Mouse (Mus musculus): ENCODE measurements around the gene Sh3rf3. TPM values are rescaled to one million over a fixed set of nuclear protein-coding genes. Genes with fewer than 3 reads are reported as not detected.
A peak's percentile ranks its signal among the peaks of the same experiment; 100 is the strongest.
"Not testable (repeated sequence)": the region's sequence is repeated elsewhere in the genome, so short reads cannot be mapped to it uniquely, and the experiment has no call there.

Gene Sh3rf3
- total RNA-seq, 2 experiments from 2014 or later = 2.6 to 3.2 TPM

DNA sequence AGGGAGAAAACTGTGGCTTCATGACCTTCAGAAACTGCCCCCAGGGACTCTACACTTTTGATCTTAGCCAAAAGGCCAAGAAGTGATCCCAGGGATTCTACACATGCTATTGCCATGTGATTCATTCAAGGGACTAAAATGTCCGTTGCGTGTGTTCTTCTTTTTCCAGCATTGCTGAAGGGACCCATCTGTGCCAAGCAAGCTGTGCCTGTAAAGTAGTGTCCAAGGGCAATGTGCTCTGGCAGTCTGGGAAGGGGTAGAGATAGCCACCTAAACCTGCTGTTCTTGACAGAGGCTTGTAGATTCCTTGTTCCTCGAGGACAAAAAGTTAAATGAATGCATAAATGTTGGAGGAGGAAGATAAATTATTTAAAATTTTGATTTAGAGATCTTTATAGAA lies 178.5 kb downstream of the Sh3rf3 start:
- DNase-seq = no peak

DNA sequence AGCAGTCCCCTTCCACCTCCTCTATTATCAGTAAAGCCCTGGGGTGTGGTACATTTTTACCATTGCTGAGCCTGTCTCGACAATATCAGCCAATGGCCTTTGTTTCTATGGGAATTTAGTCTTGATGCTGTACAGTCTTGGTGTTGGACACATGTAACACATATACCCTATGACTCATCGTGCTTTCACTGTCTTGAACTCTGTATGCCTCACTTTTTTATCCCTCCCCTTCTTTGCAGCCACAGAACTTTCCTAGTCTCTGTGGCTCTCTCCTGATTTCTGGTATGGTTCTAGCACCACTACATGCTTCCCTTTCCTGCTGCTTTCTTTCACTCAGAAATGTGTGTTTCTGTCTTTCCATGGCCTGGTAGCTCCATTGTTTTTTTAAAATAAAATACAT lies 181.6 kb downstream of the Sh3rf3 start:
- DNase-seq = no peak

DNA sequence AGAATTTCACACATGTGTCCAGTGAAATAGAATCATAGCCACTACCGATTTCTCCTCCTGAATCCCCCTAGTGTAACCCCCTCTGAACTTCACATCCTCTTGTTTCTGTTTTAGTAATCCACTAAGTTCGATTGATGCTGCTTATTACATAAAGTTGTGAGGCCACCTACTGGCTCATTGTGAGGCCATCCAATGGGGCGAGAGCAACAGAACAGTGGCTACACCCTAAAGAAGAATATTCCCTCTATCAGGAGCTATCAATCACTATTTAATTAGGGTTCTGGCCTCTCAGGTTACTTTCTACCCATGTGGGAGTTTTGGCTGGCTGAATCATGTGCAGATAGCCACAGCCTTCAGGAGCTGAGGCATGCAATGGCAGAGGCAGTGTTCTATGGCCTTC lies 182.0 kb downstream of the Sh3rf3 start:
- no peak for DNase-seq

DNA sequence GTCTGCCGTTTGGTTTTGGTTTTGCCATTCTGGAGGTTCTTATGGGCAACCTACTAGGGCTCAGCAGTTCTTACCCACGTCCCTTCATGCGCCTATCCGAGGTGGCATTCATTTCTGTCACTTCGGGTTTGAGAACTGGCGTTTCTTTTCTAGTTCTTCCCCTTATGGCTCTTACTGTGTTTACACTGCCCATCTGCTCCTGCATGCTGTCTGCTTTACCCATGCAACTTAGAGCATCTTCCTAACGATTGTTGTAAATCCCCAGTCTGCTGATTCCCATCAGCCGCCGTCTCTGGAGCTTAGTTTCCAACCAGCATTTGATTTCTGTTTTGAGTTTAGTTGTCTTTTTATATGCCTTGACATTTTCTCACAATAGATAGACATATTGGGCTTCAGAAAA lies 189.2 kb downstream of the Sh3rf3 start:
- DNase-seq = no peak

DNA sequence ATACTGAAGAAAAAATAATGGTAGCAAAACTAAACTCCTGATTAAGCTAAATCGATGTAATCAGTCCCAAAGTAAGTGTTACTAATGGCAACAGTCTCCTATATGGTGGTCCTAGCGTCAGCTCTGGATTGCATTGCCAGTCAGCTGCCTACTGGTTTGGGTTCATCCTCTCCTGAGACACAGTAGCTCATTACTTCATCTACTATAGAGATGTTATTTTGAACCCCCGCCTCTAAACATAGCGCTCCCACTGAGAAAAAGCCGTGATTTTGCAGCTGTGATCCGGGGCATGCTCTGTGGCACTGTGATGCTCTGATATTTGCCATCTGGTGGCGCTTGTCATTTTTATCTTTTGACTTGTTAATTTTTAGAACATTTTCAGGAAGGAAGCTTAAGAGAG lies 198.3 kb downstream of the Sh3rf3 start:
- DNase-seq = no peak

DNA sequence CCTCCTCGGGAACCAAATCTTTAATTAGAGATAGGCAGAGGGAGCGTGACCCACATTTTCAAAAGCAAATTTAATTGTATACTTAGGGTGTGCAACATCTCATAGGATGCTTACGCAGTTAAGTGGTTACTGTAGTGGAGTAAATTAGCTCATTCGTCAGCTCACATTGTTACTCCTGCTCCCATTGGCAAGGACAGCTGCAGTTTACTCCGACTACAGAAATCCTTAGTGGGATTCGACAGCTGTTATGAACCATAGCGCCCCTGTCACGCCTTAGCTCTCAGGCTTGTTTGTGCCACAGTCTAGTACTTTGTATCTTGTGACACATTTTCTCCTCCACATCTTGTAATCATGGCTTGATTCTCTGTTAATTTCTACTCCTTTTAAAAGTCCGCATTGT lies 200.5 kb downstream of the Sh3rf3 start:
- no peak for DNase-seq

DNA sequence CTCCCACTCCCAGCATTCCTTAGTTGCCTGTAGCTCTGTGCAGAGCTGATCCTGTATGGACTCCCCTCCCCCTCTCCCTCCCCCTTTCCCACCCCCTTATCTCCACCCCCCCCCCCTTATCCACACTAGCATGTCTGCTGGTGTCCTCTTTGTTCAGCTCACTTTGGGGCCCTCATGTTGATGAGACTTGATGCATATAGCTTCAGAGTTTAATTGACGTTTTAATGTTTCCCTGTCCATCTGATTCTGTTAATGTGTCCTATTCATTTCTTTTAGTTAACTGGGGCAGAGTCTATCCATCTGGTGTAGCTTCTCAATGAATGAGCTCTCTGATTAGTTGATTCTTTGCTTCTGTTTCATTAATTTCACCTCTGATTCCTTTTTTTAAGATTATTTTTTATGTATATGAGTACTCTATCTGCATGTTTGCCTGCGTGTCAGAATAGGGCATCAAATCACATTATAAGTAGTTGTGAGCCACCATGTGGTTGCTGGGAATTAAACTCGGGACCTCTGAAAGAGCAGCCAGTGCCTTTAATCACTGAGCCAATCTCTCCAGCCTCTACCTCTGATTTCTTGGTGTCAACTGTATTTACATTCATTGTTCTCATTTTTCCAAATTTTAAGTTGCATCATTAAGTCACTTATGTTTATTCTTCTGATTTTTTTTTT lies 206.3 kb downstream of the Sh3rf3 start:
- DNase-seq = no peak

DNA sequence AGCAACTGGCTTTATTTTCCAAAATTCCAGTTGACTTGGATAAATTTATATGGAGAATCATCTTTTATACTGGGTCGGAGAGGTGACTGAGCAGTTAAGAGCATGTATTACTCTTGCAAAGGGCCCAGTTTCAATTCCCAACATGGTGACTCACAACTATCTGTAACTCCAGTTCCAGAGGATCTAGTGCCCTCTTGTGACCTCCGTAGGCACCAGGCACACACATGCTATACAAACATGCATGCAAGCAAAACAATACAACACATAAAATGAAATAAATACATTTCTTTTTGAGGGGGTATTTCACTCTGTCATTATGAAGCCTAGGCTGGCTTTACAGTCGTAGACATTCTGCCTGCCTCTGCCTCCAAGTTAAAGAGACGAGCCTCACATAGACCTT lies 237.3 kb downstream of the Sh3rf3 start:
- no peak for DNase-seq

DNA sequence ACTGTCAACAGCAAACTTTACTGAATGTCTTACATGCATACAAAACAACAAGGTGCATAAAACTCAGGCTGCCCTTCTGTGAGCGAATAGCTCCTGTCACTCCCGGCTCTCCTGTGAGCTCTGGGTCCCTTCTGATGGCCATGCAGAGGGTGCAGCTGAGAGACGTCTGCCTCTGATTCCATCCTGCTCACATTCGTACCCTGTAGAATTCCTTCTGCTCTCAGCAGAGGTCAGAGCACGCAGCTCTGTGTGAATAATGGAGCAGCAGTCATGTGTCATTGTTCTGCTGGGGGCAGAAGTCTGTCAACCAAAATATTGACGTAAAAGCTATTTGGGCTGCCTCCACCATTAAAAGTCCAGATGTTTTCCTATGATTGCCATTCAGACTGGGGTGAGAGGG lies 243.1 kb downstream of the Sh3rf3 start:
- no peak for DNase-seq

DNA sequence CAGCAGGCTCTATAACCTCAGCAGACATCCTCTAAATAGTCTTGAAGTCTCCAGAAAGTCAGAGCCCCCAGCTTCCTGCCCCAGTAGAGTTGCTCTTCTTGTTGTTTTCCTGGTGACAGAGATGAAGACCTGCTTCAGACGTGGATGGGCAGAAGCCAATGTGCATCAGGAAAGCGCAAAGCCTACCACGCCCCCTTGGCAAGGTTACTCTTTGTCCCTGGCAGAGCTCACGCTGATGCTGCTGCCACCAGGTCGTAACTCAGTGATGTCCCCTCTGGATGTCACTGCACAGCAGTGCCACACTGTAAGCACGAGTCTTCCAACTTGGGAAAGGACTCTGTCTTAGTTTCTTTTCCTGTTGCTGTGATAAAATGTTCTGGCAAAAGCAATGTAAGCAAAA lies 253.6 kb downstream of the Sh3rf3 start:
- DNase-seq = no peak

DNA sequence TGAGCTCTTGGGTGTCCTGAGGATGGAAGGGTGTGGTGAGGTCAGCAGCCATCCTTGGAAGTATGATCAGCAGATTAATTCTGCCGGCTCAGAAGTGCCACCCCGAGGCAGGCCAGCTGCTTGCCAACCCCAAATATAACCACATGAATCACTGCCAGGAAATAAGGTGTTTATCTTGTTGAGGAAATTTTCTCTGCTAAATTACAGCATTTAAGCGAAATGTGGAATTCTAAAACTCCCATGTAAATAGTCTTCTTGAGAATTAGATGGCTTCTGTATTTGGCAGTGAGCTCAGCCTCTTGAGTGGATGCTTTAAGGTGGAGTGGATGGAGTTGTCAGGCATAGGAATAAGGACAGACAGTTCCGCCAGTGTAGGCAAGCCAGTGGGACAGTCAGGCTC lies 259.7 kb downstream of the Sh3rf3 start:
- no peak for DNase-seq

DNA sequence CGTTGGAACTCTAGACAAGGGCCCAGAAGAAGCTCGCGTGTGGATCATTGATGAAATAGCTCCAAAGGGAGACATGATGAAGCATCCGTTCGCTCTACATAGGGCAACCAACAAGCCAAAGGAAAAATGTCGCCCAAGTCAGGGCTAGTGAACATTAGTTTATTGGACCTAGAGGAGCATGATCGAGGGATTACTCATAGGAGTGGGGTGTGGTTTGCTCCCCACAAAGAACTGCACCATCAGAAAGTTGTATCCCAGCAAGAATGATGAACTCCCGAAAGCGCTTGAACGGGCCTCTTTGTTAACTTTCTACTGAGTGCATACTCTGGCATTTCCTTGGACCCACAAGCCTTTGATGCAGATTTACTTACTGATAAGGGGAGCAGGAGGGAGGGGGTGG lies 263.5 kb downstream of the Sh3rf3 start:
- DNase-seq = no peak

DNA sequence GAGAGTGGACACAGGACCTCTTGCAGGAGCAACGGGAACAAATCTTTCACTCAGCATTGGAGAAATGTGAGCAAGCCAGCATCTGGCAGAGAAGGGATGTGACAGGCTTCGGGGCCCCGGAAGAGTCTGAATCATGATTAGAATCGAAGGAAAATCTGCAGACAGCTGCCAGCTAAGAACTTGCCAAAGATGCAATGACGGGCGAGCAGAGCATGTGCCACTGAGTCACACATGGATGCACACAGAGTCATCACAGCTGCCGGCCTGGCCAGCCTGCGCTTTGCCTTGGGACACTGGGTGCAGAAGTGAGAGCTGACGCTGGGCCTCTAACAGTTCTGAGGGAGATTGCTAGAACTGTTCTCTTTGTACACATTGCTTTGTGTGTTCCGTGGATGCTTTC lies 264.8 kb downstream of the Sh3rf3 start:
- DNase-seq = no peak

DNA sequence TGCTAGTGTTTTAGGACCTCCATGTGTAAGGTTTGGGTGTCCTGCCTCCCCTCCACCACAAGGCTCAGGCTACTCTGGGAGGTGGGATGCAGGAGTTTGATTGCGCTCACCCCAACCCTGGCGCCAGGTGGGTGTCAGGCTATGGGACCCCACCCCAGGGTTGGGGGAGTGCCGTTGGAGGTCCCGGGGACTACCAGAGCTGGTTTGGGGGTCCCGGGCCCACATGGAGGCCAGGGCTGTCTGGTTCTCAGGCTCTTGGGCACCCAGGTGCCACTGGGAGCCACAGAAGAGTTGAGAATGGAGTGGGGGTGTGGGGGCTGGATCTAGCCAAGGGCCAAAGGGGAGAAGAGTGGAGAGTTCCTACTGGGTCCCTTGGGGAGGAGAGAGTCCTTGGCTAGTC lies 272.4 kb downstream of the Sh3rf3 start:
- no peak for DNase-seq

DNA sequence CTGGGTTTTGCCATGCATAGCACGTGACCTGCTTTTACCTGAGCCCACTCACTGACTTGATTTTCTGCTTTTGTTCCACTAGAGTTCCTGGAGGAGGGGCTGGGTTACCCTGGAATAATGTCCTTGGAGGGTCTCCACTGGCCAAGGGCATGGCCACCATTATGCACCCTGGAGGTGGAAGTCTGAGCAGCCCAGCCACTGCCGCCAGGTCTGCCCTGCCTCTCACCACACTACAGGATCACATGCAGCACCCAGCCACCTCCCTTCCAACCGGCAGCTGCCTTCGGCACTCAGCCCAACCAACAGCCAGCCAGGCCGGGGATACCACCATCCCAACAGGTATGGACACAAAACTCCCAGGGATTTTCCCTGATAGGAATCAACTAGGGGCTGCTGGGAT lies 273.4 kb downstream of the Sh3rf3 start:
- no peak for DNase-seq

DNA sequence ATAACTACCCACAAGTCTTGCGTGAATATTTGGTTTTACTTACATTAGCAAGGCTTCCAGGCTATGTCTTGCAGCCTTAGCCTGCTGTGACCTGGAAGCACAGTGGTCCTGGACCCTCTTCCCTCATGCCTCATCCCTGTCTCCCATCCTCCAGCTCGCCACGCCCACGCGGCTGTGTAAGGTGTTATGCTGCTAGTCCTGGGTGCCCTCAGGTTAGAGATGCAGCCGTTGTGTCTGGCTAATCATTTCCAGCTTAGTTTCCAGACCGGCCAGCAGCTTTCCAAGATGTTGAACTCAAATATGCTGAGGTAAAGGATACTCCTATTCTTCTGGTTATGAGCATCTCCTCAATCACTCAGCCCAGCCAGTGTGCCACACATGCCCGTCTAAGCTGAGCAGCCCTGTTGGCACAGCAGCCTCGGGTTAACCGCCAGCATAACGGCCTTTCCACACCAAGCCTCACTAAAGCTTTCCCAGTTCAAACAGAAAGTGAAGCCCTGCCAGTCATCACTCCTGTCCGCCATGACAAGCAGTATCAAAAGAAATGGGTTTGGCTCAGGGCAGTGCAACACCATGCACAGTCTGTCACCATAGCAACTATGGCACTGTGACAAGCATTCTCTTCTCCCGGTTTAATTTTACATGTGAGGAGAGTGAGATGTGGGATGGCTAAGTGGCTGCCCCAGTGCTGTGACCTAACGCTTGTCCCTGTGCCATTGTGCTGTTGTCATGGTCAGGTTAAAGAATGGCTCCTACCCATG lies 276.9 kb downstream of the Sh3rf3 start:
- DNase-seq = no peak

DNA sequence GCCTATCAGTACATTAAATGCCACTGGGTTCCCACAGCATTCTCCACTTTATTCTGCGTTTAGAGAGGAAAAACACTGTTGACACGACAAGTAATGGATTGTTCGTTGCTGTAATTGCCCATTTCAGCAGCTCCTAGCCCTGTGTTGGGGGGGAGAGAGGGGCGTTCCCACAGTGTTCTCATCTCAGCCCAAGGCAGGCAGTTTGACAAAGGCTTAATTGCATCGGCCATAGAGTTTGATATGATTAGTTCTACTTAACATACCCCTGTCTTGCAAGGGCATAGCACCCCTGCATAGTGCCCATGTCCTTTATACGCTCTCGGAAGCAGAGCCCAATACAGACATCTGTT lies 277.4 kb downstream of the Sh3rf3 start:
- DNase-seq = no peak

DNA sequence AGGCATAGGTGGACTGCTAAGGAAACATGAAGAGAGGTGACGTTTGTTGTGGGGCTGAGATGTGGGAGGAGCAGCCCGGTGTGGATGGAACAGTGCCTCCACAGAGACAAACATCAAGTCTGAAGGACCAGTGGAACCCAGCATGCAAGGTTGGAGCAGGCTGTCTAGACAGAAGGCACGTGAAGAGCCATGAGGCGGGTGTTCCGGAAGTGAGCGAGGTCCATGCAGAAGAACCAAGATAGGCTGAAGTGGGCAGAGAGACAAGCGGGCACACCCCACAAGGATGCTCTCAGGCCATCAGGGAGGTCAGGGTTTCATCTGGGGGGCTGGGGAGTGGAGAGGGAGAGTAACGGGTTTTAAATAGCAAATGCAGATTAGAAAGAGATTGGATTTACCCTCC lies 278.4 kb downstream of the Sh3rf3 start:
- DNase-seq = no peak

DNA sequence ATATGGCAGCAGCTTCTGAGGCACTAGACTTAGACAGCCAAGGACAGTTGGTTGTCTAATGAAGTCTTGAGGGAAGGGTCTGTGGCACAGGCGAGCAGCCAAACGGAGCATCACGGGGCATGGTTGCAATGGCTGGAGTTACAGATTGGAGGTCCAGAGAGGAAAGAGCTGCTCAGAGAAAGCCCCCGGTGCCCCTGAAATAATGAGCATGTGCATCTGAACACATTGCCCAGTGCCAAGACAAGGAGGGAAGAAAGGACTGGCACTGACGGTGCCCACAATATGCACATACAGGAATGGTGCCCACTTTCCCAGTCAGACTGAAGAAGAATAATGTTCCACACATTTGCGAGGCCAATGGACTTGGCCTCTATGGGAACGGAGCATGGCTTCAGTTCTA lies 278.8 kb downstream of the Sh3rf3 start:
- no peak for DNase-seq

DNA sequence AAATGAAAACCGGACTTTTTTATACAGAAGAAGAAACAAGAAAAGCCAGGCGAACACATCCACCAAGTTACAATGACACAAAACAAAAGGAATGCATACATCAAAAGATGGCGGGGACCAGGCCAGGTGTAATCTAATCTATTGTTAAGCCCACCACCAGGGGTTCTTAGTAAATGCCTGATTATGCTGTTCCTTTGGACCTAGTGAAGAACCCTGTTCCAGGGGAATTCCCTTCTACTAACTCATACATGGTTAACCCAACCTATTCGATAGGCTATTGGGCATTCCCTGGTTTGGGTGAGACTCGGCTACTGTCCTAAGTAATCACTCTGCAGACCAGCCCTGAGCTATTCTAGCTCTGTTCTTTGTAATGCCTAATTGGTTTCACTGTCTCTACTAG lies 289.9 kb downstream of the Sh3rf3 start:
- DNase-seq = not testable (repeated sequence)

DNA sequence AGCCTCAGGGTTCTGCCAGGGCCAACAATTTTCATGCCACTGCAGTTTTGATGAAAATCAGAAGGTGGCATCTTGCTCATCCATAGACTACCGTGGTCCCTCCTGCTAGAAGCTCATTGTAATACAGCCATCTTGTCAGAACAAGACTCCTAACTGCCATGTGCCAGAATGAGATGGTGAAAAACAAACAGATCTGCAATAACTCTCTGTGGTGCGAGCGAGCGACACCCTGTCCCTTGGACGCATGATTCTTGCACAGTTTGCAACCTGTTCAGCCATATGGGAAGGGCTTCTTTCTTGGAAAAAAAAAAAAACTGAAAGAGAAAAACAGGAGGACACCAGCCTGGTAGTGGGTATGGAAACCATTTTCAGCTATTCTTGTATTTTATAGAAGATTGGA lies 291.5 kb downstream of the Sh3rf3 start:
- no peak for DNase-seq

DNA sequence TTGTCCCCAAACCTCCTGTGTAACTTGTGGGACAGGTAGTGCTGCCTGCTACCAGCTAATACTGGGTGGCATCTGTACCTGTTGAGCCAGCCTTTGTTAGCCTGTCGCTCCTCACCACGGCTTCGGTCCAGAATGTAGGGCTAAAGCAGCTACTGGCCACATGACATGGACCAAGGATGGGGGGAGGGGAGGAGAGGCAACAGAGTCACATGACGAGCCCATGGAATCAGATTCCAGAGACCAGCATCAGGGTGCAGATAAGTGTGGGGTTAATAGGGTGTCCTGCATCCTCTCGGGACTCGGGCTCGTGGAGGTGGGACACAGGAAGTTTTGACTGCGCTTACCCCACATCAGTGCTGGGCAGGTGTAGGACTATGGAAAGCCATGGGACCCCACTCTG lies 292.7 kb downstream of the Sh3rf3 start:
- no peak for DNase-seq

DNA sequence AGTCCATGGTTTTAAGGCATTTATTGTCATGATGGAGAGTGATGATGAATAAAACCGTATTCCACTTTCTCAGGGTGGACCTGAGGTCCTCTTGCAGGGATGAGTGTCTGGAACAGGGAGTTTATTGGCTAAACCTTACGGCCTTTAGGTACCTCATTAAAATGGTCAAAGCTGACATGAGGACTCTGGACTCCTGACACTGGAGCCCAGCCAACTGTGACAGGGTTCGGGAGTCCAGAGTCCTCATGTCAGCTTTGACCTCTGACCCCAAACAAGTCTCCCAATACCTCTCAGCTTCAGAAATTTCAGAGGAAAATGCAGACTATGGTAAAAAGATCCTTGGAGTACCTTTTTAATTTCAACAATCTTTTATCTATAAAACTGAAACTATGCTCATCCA lies 293.5 kb downstream of the Sh3rf3 start:
- no peak for DNase-seq

DNA sequence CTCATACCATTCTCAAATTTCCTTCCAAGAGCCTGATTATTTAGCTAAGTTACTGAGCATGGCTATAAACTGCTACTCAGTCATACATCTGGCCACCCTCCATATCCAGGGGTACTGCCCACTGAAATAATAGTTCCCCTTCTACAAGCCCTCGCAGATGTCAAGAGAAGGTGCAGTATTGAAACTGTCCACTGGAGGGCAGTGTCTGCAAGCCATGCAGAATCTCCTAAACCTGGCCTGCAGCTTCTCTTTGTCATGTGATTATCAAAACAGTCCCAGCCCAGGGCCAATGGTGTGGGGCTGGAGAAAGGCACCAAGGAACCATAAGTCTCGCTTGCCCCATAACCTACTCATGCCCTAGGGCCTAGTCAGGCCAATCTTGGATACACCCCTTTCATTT lies 295.9 kb downstream of the Sh3rf3 start:
- DNase-seq = peak; percentile 82

DNA sequence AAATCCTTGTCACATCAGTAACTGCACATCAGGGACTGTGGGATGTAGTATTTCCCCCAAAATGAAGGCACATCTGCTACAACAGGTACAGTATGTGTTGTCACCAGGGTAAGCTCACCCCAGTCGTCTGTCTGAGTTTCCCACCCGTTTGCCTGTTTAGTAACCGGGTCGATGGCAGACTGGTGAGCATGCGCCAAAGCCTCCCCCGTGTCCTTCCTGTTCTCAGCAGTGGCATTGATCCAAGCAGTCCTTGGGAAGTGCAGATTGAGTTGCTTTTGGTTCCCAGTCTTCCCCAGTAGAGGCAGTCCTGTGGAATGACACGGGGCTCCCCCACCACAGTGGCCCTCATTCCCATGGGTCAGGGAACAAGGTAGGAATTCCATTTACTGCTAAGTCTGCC lies 297.2 kb downstream of the Sh3rf3 start:
- no peak for DNase-seq
